Mouse (Mus musculus) liver, embryonic 14.5 days (tissue): ENCODE results near the gene Akap12. TPM values are rescaled to one million over a fixed set of nuclear protein-coding genes. Genes with fewer than 3 reads are reported as not detected.

Source experiments
- ATAC-seq: fragments of 200-750 bp; cut with Nextera tagmentation; 2 replicates; pipeline ENCODE4 v1.8.0; 2017; ENCODE audit warnings: moderate number of reproducible peaks, mild to moderate bottlenecking, moderate library complexity; ENCODE audit not compliant: insufficient read depth
- DNase-seq, 3 experiments: peaks; one replicate each; pipeline ENCODE4 v3.0.0-alpha.2; 2012 to 2013; ENCODE audit warnings: low read depth in 3 of 3, low spot score in 3 of 3
- H3K27ac ChIP-seq: fragments of 300-500 bp; sonication (generic); 2 replicates; pipeline ENCODE4 v1.5.1; 2014; ENCODE audit warnings: moderate library complexity, mild to moderate bottlenecking, control low read depth, inconsistent platforms
- H3K27me3 ChIP-seq: fragments of 300-500 bp; sonication (generic); 2 replicates; pipeline ENCODE4 v1.6.1; 2014; ENCODE audit warnings: mild to moderate bottlenecking, low read length, moderate library complexity; ENCODE audit not compliant: control insufficient read depth, insufficient read depth
- H3K36me3 ChIP-seq: fragments of 300-500 bp; sonication (generic); replicated peaks from 2 replicates; pipeline ENCODE4 v1.6.1; 2014; ENCODE audit warnings: low read depth; ENCODE audit not compliant: control insufficient read depth, insufficient read depth
- H3K4me1 ChIP-seq, 2 experiments: fragments of 200-500 bp in 1 of 2; fragments of 300-500 bp in 1 of 2; sonication (generic) in 1 of 2; replicated peaks; 2 replicates each; pipeline ENCODE4 v1.6.1; 2012 to 2014; ENCODE audit warnings: antibody characterized with exemption in 1 of 2, inconsistent platforms in 1 of 2, low read length in 1 of 2; ENCODE audit not compliant: control insufficient read depth in 2 of 2, insufficient read depth in 2 of 2
- H3K4me2 ChIP-seq: fragments of 300-500 bp; sonication (generic); 2 replicates; pipeline ENCODE4 v1.6.1; 2014; ENCODE audit warnings: low read depth, mild to moderate bottlenecking, control low read depth, moderate library complexity
- H3K4me3 ChIP-seq, 2 experiments: fragments of 200-500 bp in 1 of 2; fragments of 300-500 bp in 1 of 2; sonication (generic) in 1 of 2; 2 replicates each; pipeline ENCODE4 v1.5.1; 2012 to 2014; ENCODE audit warnings: low read depth in 2 of 2, low read length in 2 of 2, mild to moderate bottlenecking in 2 of 2, control low read depth in 1 of 2, inconsistent platforms in 1 of 2, moderate library complexity in 1 of 2; ENCODE audit not compliant: insufficient read depth in 1 of 2
- H3K9ac ChIP-seq: fragments of 300-500 bp; sonication (generic); replicated peaks from 2 replicates; pipeline ENCODE4 v1.6.1; 2014; ENCODE audit warnings: mild to moderate bottlenecking, control low read depth, moderate library complexity
- H3K9me3 ChIP-seq: fragments of 300-500 bp; sonication (generic); 2 replicates; pipeline ENCODE4 v1.6.1; 2016; ENCODE audit warnings: low read length, mixed read lengths; ENCODE audit not compliant: control insufficient read depth
- CTCF ChIP-seq: IDR thresholded peaks from 2 replicates; pipeline ENCODE4 v1.5.1; 2016; ENCODE audit warnings: antibody characterized with exemption, low read depth, control low read depth
- EP300 ChIP-seq: IDR thresholded peaks from 2 replicates; pipeline ENCODE4 v1.6.1; 2016; ENCODE audit warnings: antibody characterized with exemption, low read depth
- WGBS: fragments of 180-500 bp; shearing (Covaris S2); extraction: QIAGEN DNeasy Blood & Tissue Kit; methylation state at CpG from one replicate; pipeline ENCODE4 v1.1.7; 2014; ENCODE audit not compliant: insufficient replicate concordance; 5-methylcytosine and 5-hydroxymethylcytosine counted together
- polyA plus RNA-seq, 2 experiments: library from polyadenylated mRNA; depleted of rRNA in 1 of 2; stranded (reverse) in 1 of 2; unstranded in 1 of 2; fragments of >200 nt; fragmentation: Nextera tagmentation in 1 of 2; extraction: Ambion mirVana in 1 of 2; gene quantifications; 2 replicates each; pipeline versions ENCODE4 v1.2.1 to v1.2.3; 2012 to 2014

The Akap12 gene
- polyA plus RNA-seq, 2 experiments, result 2.5 to 2.9 TPM

GRCm38 (mm10) chr10:4370105-4370504, 103.9 kb downstream of the Akap12 start:
- H3K9ac ChIP-seq, result no peak overlapping the region
- peaks cover 3% of the 10 kb centered on the region; the same call in 1 of the 2 replicates for H3K36me3 ChIP-seq
- no peak overlapping the region for H3K27ac ChIP-seq

DNA sequence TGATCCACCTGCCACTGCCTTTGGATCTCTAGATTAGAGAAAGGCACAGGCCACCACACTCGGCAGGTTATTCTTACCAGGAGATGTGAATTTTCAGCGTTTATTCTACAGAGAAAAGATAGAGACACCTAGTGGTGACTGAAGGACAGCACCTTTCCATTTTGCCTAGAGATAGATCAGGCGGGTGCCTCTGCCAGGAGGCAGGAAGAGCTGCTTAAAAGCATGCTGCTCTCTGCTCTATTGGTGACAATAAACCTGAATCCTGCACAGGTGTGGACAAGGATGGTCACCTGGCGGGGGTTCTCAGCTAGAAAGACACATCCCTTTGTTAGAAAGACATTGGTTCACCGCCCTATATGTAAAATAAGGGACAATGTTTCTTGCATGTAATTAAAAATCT, 105.8 kb downstream of the Akap12 start:
- Histone ChIP-seq H3K36me3 (peaks cover 3% of the 10 kb centered on the region; the same call in 1 of the 2 replicates), H3K4me1 (no peaks in the 10 kb centered on the region), H3K4me3 (no peak overlapping the region), H3K9ac (no peak overlapping the region), H3K4me2 (no peak overlapping the region), H3K9me3 (no peaks in the 10 kb centered on the region), H3K27me3 (no peaks in the 10 kb centered on the region), H3K27ac (no peak overlapping the region)
- DNase-seq (no peak), ATAC-seq (no peak)
- no peak for TF ChIP-seq EP300
- peak; percentile 62 for TF ChIP-seq CTCF
- WGBS, result 42% methylated on average over 5 of the region's 5 CpGs

More at GRCm38 (mm10) chr10:4370105-4370504, 103.9 kb downstream of the Akap12 start:
- DNase-seq, result no peak
- 79% methylated on average over 11 of the region's 11 CpGs for WGBS
- ATAC-seq, result no peak
- no peaks in the 10 kb centered on the region for H3K9me3 ChIP-seq
- no peak overlapping the region for H3K4me3 ChIP-seq
- no peaks in the 10 kb centered on the region for H3K4me1 ChIP-seq
- H3K27me3 ChIP-seq, result no peaks in the 10 kb centered on the region
- TF ChIP-seq EP300, result no peak
- no peak overlapping the region for H3K4me2 ChIP-seq

DNA sequence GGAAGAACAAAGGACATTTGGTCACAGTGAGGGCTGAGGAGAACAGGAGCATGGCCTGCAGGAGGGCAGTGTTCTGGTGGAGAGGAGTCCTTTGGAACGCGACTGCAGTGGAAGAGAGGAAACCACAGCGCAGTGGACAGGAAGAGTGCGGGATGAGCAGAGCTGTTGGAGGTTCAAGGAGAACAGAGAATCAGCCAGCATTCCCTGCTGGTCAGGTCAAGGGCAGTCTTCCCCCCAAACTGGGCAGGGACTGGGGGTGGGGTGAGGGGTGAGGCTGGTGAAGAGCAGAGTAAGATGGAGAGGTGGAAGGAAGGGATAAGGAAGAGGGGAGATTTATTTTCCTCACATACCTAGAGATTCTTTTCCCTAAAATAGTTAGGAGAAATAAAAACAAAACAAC, 107.4 kb downstream of the Akap12 start:
- TF ChIP-seq CTCF (no peak), EP300 (no peak)
- 63% methylated on average over 4 of the region's 4 CpGs for WGBS
- Histone ChIP-seq H3K9me3 (no peaks in the 10 kb centered on the region), H3K4me1 (no peaks in the 10 kb centered on the region), H3K4me3 (no peak overlapping the region), H3K27ac (no peak overlapping the region), H3K36me3 (peaks cover 3% of the 10 kb centered on the region; the same call in 1 of the 2 replicates), H3K27me3 (no peaks in the 10 kb centered on the region), H3K4me2 (no peak overlapping the region), H3K9ac (no peak overlapping the region)
- DNase-seq, result no peak
- ATAC-seq, result no peak

DNA sequence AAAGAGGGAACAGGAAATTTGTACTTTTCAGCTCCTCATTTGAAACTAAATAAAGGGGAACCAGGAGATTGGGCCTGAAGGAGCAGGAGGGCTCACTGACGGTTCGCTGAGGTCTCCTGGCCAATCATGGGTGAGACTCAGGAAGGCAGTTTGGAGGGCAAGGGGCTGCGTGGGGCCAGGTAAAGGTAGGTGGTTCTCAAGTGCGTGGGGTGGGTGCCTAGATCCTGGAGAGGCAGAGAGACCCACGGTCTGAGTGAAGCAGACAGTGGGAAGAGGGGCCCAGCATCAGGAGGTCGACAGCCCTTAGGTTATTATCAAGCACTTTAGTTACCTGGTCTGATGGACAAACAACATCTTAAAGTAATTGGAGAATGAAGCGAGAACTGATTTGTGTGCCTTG, 108.1 kb downstream of the Akap12 start:
- no peak overlapping the region for H3K4me3 ChIP-seq
- H3K4me2 ChIP-seq, result no peak overlapping the region
- TF ChIP-seq EP300 (no peak), CTCF (no peak)
- no peak for ATAC-seq
- 79% methylated on average over 7 of the region's 7 CpGs for WGBS
- no peaks in the 10 kb centered on the region for H3K9me3 ChIP-seq
- no peaks in the 10 kb centered on the region for H3K4me1 ChIP-seq
- no peaks in the 10 kb centered on the region for H3K27me3 ChIP-seq
- no peak overlapping the region for H3K9ac ChIP-seq
- no peak overlapping the region for H3K27ac ChIP-seq
- H3K36me3 ChIP-seq, result peaks cover 3% of the 10 kb centered on the region; the same call in 1 of the 2 replicates
- no peak for DNase-seq

DNA sequence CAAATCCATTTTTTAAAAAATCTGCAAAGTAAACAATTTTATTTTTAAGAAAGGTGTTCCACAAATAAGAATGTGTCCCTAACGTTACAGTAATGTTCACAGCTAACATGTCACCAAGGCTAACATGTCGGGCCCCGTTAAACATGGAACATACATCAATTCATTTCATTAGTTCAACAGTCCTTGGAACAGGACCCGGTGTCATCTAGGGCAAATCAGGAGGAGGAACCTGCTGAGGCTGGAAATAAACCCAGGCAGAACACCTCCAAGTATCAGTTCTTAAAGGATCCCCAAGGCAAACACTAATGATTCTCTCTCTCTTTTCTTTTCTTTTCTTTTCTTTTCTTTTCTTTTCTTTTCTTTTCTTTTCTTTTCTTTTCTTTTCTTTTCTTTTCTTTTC, 108.6 kb downstream of the Akap12 start:
- Histone ChIP-seq H3K9me3 (no peaks in the 10 kb centered on the region), H3K4me3 (no peak overlapping the region), H3K9ac (no peak overlapping the region), H3K36me3 (peaks cover 3% of the 10 kb centered on the region; the same call in 1 of the 2 replicates), H3K27ac (no peak overlapping the region), H3K4me2 (no peak overlapping the region), H3K4me1 (no peaks in the 10 kb centered on the region), H3K27me3 (no peaks in the 10 kb centered on the region)
- ATAC-seq, result no peak
- TF ChIP-seq CTCF (no peak), EP300 (no peak)
- 79% methylated on average over 4 of the region's 4 CpGs for WGBS
- no peak for DNase-seq
